Mouse (Mus musculus) liver, embryonic 14.5 days (tissue): ENCODE measurements at regions not wholly inside any gene's neighbourhood (a gene's known extent, or its start where the extent isn't known, plus 50 kb on each side); places are given as distances from the start of the nearest gene placed in this dataset.

Experiments used
- ATAC-seq: fragments of 200-750 bp; cut with Nextera tagmentation; 2 replicates; pipeline ENCODE4 v1.8.0; 2017; ENCODE audit warnings: moderate number of reproducible peaks, mild to moderate bottlenecking, moderate library complexity; ENCODE audit not compliant: insufficient read depth
- DNase-seq, 3 experiments: peaks; one replicate each; pipeline ENCODE4 v3.0.0-alpha.2; 2012 to 2013; ENCODE audit warnings: low read depth in 3 of 3, low spot score in 3 of 3
- H3K27ac ChIP-seq: fragments of 300-500 bp; sonication (generic); 2 replicates; pipeline ENCODE4 v1.5.1; 2014; ENCODE audit warnings: moderate library complexity, mild to moderate bottlenecking, control low read depth, inconsistent platforms
- H3K27me3 ChIP-seq: fragments of 300-500 bp; sonication (generic); 2 replicates; pipeline ENCODE4 v1.6.1; 2014; ENCODE audit warnings: mild to moderate bottlenecking, low read length, moderate library complexity; ENCODE audit not compliant: control insufficient read depth, insufficient read depth
- H3K36me3 ChIP-seq: fragments of 300-500 bp; sonication (generic); replicated peaks from 2 replicates; pipeline ENCODE4 v1.6.1; 2014; ENCODE audit warnings: low read depth; ENCODE audit not compliant: control insufficient read depth, insufficient read depth
- H3K4me1 ChIP-seq, 2 experiments: fragments of 200-500 bp in 1 of 2; fragments of 300-500 bp in 1 of 2; sonication (generic) in 1 of 2; replicated peaks; 2 replicates each; pipeline ENCODE4 v1.6.1; 2012 to 2014; ENCODE audit warnings: antibody characterized with exemption in 1 of 2, inconsistent platforms in 1 of 2, low read length in 1 of 2; ENCODE audit not compliant: control insufficient read depth in 2 of 2, insufficient read depth in 2 of 2
- H3K4me2 ChIP-seq: fragments of 300-500 bp; sonication (generic); 2 replicates; pipeline ENCODE4 v1.6.1; 2014; ENCODE audit warnings: low read depth, mild to moderate bottlenecking, control low read depth, moderate library complexity
- H3K4me3 ChIP-seq, 2 experiments: fragments of 200-500 bp in 1 of 2; fragments of 300-500 bp in 1 of 2; sonication (generic) in 1 of 2; 2 replicates each; pipeline ENCODE4 v1.5.1; 2012 to 2014; ENCODE audit warnings: low read depth in 2 of 2, low read length in 2 of 2, mild to moderate bottlenecking in 2 of 2, control low read depth in 1 of 2, inconsistent platforms in 1 of 2, moderate library complexity in 1 of 2; ENCODE audit not compliant: insufficient read depth in 1 of 2
- H3K9ac ChIP-seq: fragments of 300-500 bp; sonication (generic); replicated peaks from 2 replicates; pipeline ENCODE4 v1.6.1; 2014; ENCODE audit warnings: mild to moderate bottlenecking, control low read depth, moderate library complexity
- H3K9me3 ChIP-seq: fragments of 300-500 bp; sonication (generic); 2 replicates; pipeline ENCODE4 v1.6.1; 2016; ENCODE audit warnings: low read length, mixed read lengths; ENCODE audit not compliant: control insufficient read depth
- CTCF ChIP-seq: IDR thresholded peaks from 2 replicates; pipeline ENCODE4 v1.5.1; 2016; ENCODE audit warnings: antibody characterized with exemption, low read depth, control low read depth
- EP300 ChIP-seq: IDR thresholded peaks from 2 replicates; pipeline ENCODE4 v1.6.1; 2016; ENCODE audit warnings: antibody characterized with exemption, low read depth
- WGBS: fragments of 180-500 bp; shearing (Covaris S2); extraction: QIAGEN DNeasy Blood & Tissue Kit; methylation state at CpG from one replicate; pipeline ENCODE4 v1.1.7; 2014; ENCODE audit not compliant: insufficient replicate concordance; 5-methylcytosine and 5-hydroxymethylcytosine counted together

GRCm38 (mm10) chr13:114604037-114604694 lies 145.4 kb upstream of the Fst start:
- no peak overlapping the region for H3K4me3 ChIP-seq
- H3K27ac ChIP-seq = no peak overlapping the region
- no peaks in the 10 kb centered on the region for H3K27me3 ChIP-seq
- WGBS = 58% methylated on average over 11 of the region's 11 CpGs
- H3K36me3 ChIP-seq = no peaks in the 10 kb centered on the region
- no peaks in the 10 kb centered on the region for H3K9me3 ChIP-seq
- no peak for DNase-seq
- no peak overlapping the region for H3K4me2 ChIP-seq
- ATAC-seq = no peak
- no peak for TF ChIP-seq EP300
- TF ChIP-seq CTCF = no peak
- no peaks in the 10 kb centered on the region for H3K4me1 ChIP-seq
- no peak overlapping the region for H3K9ac ChIP-seq

GRCm38 (mm10) chr13:114613909-114614308 lies 155.2 kb upstream of the Fst start:
- Histone ChIP-seq H3K27me3 (no peaks in the 10 kb centered on the region), H3K9ac (no peak overlapping the region), H3K9me3 (no peaks in the 10 kb centered on the region), H3K36me3 (no peaks in the 10 kb centered on the region), H3K4me2 (no peak overlapping the region), H3K4me3 (no peak overlapping the region), H3K27ac (no peak overlapping the region), H3K4me1 (no peaks in the 10 kb centered on the region)
- DNase-seq (no peak), ATAC-seq (no peak)
- TF ChIP-seq EP300 (no peak), CTCF (no peak)
- whole genome bisulfite sequencing = 63% methylated on average over 1 of the region's 1 CpGs

- no peaks in the 10 kb centered on the region for H3K9me3 ChIP-seq
- no peak for ATAC-seq
- H3K4me2 ChIP-seq = no peak overlapping the region
- no peaks in the 10 kb centered on the region for H3K27me3 ChIP-seq
- no peak for DNase-seq
- no peak for TF ChIP-seq EP300
- no peak for TF ChIP-seq CTCF
- H3K27ac ChIP-seq = no peak overlapping the region
- 78% methylated on average over 4 of the region's 4 CpGs for WGBS
- H3K4me1 ChIP-seq = no peaks in the 10 kb centered on the region
- no peaks in the 10 kb centered on the region for H3K36me3 ChIP-seq
- no peak overlapping the region for H3K4me3 ChIP-seq
- no peak overlapping the region for H3K9ac ChIP-seq
Measured at GRCm38 (mm10) chr13:114619416-114619815, 160.7 kb upstream of the Fst start.

- Histone ChIP-seq H3K27ac (no peak overlapping the region), H3K9me3 (no peaks in the 10 kb centered on the region), H3K27me3 (no peaks in the 10 kb centered on the region), H3K4me3 (no peak overlapping the region), H3K4me1 (no peaks in the 10 kb centered on the region), H3K9ac (no peak overlapping the region), H3K4me2 (no peak overlapping the region), H3K36me3 (no peaks in the 10 kb centered on the region)
- WGBS = 76% methylated on average over 4 of the region's 4 CpGs
- ATAC-seq (no peak), DNase-seq (no peak)
- TF ChIP-seq EP300 = no peak
- no peak for TF ChIP-seq CTCF
Measured at GRCm38 (mm10) chr13:114636731-114637130, 178.0 kb upstream of the Fst start.

- 66% methylated on average over 2 of the region's 2 CpGs for WGBS
- H3K36me3 ChIP-seq = no peaks in the 10 kb centered on the region
- H3K4me3 ChIP-seq = no peak overlapping the region
- no peak overlapping the region for H3K27ac ChIP-seq
- H3K9ac ChIP-seq = no peak overlapping the region
- ATAC-seq = no peak
- H3K27me3 ChIP-seq = no peaks in the 10 kb centered on the region
- H3K4me2 ChIP-seq = no peak overlapping the region
- H3K9me3 ChIP-seq = no peaks in the 10 kb centered on the region
- no peak for DNase-seq
- TF ChIP-seq CTCF (no peak), EP300 (no peak)
- no peaks in the 10 kb centered on the region for H3K4me1 ChIP-seq
Measured at GRCm38 (mm10) chr13:114639531-114639930, 178.5 kb upstream of the Mocs2 start.
